Mouse (Mus musculus): Measurements from ENCODE around the gene Olfr1220. TPM values are rescaled to one million over a fixed set of nuclear protein-coding genes. Genes with fewer than 3 reads are reported as not detected.

The Olfr1220 gene
- not detected in 2 replicates for polyA plus RNA-seq (2012)

GRCm38 (mm10) chr2:89106735-89107134 lies at the start of gene Olfr1220:
Olfr1220 (minus strand) TSS chr2:89106835.
- no peak for TF ChIP-seq GATA1 (IDR thresholded peaks at IDR 0.05; ENCODE audit: low read length)

- no peak for TF ChIP-seq GATA1 (IDR thresholded peaks at IDR 0.05; ENCODE audit: low read length)
Observed at GRCm38 (mm10) chr2:89151460-89151859, 44.8 kb upstream of the Olfr1220 start, which contains the start of gene Olfr1223. Olfr1223 (minus strand) TSS chr2:89151560.

DNA sequence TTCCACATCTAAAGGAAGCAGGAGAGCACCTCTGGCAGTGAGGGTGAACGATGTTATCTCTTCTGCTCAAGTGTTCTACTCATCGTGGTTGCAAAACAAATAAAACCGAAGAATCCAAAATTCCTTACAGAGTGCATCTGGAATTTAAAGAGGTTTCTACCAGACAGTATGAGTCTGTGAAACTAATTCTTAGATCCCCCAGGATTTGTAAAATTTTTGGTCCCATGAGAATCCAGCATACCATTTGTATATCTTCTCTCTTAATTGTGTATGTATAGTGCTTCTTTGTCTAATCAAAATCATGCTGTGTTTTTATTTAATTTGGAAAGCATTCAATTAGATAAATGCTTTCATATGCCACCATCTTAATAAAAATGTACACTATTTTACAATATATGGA lies 26.3 kb upstream of the Olfr1220 start, which contains the start of gene Olfr1222:
Gene Olfr1222, minus strand, starts transcription at position 101 of the 400 bp plus-strand sequence.
- TF ChIP-seq GATA1 (IDR thresholded peaks at IDR 0.05; ENCODE audit: low read length), result no peak

DNA sequence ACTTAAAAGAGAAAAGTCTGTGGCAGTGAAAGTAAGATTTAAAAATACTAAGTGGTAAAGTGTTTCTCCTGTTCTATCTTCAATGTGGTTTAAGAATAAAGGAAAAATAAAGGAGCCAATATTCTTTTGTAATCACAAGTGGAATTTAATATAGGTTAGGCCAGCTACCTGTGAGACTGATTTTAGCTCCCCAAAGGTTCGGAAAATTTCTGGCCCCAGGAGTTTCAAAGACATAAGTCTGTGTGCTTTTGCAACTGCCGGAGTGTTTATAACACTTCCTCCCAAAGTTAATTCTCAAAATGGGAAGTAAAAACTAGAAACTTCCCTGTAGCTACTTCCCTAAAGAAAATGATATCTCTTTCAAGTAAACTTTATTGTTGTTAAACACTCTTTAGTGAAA lies 10.5 kb upstream of the Olfr1220 start, which contains the start of gene Olfr1221:
Gene Olfr1221, minus strand, starts transcription at position 101 of the 400 bp plus-strand sequence.
- no peak for TF ChIP-seq GATA1 (IDR thresholded peaks at IDR 0.05; ENCODE audit: low read length)

DNA sequence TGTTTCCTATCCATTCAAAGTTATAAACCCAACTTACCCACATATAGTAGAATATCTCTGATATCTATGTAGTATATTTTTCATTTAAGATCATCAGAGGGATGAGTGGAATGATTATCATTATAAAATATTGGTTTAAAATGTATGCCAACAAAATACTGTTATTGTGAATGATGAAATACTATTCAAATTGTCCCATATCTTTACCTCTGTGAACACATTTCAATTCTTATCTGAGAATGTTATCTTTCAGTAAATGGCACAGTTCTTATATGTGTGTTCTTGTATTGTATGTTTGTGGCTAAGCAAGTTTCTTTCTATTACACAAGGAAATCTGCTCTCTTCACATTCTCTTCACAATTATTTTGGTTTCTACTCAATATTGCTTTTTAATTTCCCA lies 984 bp downstream of the Olfr1220 start:
- TF ChIP-seq GATA1 (IDR thresholded peaks at IDR 0.05; ENCODE audit: low read length), result no peak

DNA sequence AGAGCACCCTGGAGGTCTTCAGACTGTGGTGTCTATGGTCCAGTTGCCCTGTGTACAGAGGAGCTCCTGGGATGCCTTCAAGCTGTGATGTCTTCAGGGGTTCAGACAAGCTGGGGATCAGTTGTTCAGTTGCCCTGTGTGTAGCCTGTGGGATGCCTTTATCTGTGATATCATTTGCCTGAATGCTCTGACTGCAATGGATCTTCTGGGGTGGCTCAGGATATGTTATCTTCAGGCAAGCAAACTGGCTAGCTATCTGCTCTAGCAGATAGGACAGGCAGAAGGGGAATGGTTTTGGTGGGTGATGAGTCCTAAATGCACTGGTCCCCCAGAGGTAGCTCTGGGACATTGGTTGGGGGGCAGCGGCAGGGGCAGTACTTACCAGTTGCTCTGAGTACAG lies 12.8 kb downstream of the Olfr1220 start:
- TF ChIP-seq GATA1 (IDR thresholded peaks at IDR 0.05; ENCODE audit: low read length), result no peak

GRCm38 (mm10) chr2:89083413-89083812 lies 23.2 kb downstream of the Olfr1220 start, which contains the start of gene Olfr1219:
Olfr1219 (minus strand) TSS chr2:89083513.
- no peak for TF ChIP-seq GATA1 (IDR thresholded peaks at IDR 0.05; ENCODE audit: low read length)

DNA sequence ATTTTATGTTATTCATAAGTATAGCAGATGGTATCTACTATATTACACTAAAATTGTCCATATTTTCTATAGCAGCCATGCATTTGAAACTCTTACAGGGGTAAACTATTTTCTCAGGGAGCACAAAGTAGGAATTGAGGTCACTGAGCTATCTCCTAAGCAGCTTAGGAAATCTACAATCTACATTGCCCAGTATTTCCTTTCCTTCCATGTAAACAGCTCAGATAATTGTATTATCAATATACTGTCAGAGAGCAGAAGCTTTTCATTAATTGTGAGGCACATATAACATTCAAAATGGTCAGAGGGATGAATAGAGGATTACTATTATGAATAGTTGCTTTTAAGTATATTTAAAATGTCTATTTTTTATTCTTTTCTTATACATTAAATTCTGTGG lies 25.1 kb downstream of the Olfr1220 start:
- no peak for TF ChIP-seq GATA1 (IDR thresholded peaks at IDR 0.05; ENCODE audit: low read length)

DNA sequence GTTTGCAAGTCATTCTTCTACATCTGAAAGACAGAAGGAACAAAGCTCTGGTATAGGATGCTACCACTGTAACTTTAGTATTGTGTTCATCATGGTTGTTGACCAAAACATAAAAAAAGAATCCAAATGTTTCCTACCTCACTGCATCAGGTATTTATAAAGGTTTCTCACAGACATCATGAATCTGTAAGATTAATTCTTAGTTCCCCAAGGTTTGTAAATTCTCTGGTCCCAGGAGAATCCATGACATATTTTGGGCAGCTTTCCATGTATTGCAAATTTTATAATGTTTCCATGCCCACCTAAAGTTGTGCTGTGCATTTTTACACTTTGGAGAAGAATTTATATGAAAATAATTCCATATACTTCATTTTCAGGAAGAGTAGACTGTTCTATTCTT lies 45.5 kb downstream of the Olfr1220 start, which contains the start of gene Olfr1218:
Gene Olfr1218, minus strand, starts transcription at position 101 of the 400 bp plus-strand sequence.
- TF ChIP-seq GATA1 (IDR thresholded peaks at IDR 0.05; ENCODE audit: low read length), result no peak

Other genes with a start within 250 kb of the Olfr1220 start
- not detected in 2 replicates for gene Olfr1206, start 243.6 kb downstream of the Olfr1220 start, polyA plus RNA-seq (2012)
- gene Olfr1208, start 204.5 kb downstream of the Olfr1220 start, polyA plus RNA-seq (2012), result not detected in 2 replicates
- not detected in 2 replicates for gene Olfr1209, start 191.7 kb downstream of the Olfr1220 start, polyA plus RNA-seq (2012)
- gene Olfr1211, start 168.7 kb downstream of the Olfr1220 start, polyA plus RNA-seq (2012), result not detected in 2 replicates
- not detected in 2 replicates for gene Olfr1212, start 152.9 kb downstream of the Olfr1220 start, polyA plus RNA-seq (2012)
- not detected in 2 replicates for gene Gm13762, start 126.6 kb downstream of the Olfr1220 start, polyA plus RNA-seq (2012)
- gene Olfr1214, start 114.2 kb downstream of the Olfr1220 start, polyA plus RNA-seq (2012), result not detected in 2 replicates
- gene Olfr1215, start 99.9 kb downstream of the Olfr1220 start, polyA plus RNA-seq (2012), result not detected in 2 replicates
- not detected in 2 replicates for gene Olfr1216, start 88.5 kb downstream of the Olfr1220 start, polyA plus RNA-seq (2012)
- not detected in 2 replicates for gene Olfr1217, start 74.8 kb downstream of the Olfr1220 start, polyA plus RNA-seq (2012)
- gene Olfr1218, start 45.6 kb downstream of the Olfr1220 start, polyA plus RNA-seq (2012), result not detected in 2 replicates
- gene Olfr1219, start 23.3 kb downstream of the Olfr1220 start, polyA plus RNA-seq (2012), result not detected in 2 replicates
- not detected in 2 replicates for gene Olfr1221, start 10.4 kb upstream of the Olfr1220 start, polyA plus RNA-seq (2012)
- not detected in 2 replicates for gene Olfr1222, start 26.2 kb upstream of the Olfr1220 start, polyA plus RNA-seq (2012)
- not detected in 2 replicates for gene Olfr1223, start 44.7 kb upstream of the Olfr1220 start, polyA plus RNA-seq (2012)
- gene Olfr1224-ps1, start 57.3 kb upstream of the Olfr1220 start, polyA plus RNA-seq (2012), result not detected in 2 replicates
- gene Olfr1225, start 67.8 kb upstream of the Olfr1220 start, polyA plus RNA-seq (2012), result not detected in 2 replicates
- gene Olfr1226, start 93.2 kb upstream of the Olfr1220 start, polyA plus RNA-seq (2012), result not detected in 2 replicates
- gene Olfr1228, start 147.2 kb upstream of the Olfr1220 start, polyA plus RNA-seq (2012), result not detected in 2 replicates
- not detected in 2 replicates for gene Olfr1229, start 181.2 kb upstream of the Olfr1220 start, polyA plus RNA-seq (2012)
- gene Olfr1230, start 190.4 kb upstream of the Olfr1220 start, polyA plus RNA-seq (2012), result not detected in 2 replicates
- not detected in 2 replicates for gene Olfr1231, start 200.2 kb upstream of the Olfr1220 start, polyA plus RNA-seq (2012)
- not detected in 2 replicates for gene Olfr1232, start 222.8 kb upstream of the Olfr1220 start, polyA plus RNA-seq (2012)
- not detected in 2 replicates for gene Olfr1233, start 235.6 kb upstream of the Olfr1220 start, polyA plus RNA-seq (2012)